In genomic region chr2:75832781-75833180, GRCm38 (mm10) we compare ENCODE assay signal across 7 mouse cellular contexts. TPM values are rescaled to one million over a fixed set of nuclear protein-coding genes. Genes with fewer than 3 reads are reported as not detected.
DNase-seq lines count a peak whose midpoint lies in the region; ATAC-seq and TF ChIP-seq lines count a peak whose summit lies in the region.

No protein-coding gene starts in this region.

- TF ChIP-seq CTCF in spleen, adult 2 months (IDR thresholded peaks at IDR 0.05; ENCODE audit: extremely low read depth, insufficient read depth, insufficient read length, insufficient replicate concordance), result no peak

- H3K4me2 ChIP-seq in embryonic facial prominence, embryonic 13.5 days, result peak overlapping the region; percentile 68
- H3K4me2 ChIP-seq in limb, embryonic 12.5 days, result peak overlapping the region; percentile 77
- peak overlapping the region; percentile 81 for H3K4me2 ChIP-seq in stomach, embryonic 16.5 days (ENCODE audit: low read depth, low read length)

- 0 out of 2 replicates have a peak overlapping the region, but pooled peaks have one; percentile 67 for H3K27ac ChIP-seq in spleen, adult 2 months (ENCODE audit: insufficient read depth, low read length)
- peak overlapping the region; percentile 70; the same call in 1 of the 2 replicates for H3K27ac ChIP-seq in embryonic facial prominence, embryonic 13.5 days
- no peak overlapping the region for H3K27ac ChIP-seq in limb, embryonic 12.5 days
- H3K27ac ChIP-seq in stomach, embryonic 16.5 days (ENCODE audit: low read length), result peak overlapping the region; percentile 78; the same call in 1 of the 2 replicates

- 0% methylated on average over 5 of the region's 5 CpGs for WGBS in spleen, adult 2 months
- under 1% methylated on average over 5 of the region's 5 CpGs for WGBS in embryonic facial prominence, embryonic 13.5 days
- 3% methylated on average over 5 of the region's 5 CpGs for WGBS in limb, embryonic 12.5 days
- 0% methylated on average over 5 of the region's 5 CpGs for WGBS in stomach, embryonic 16.5 days

- no peak for TF ChIP-seq POLR2A in spleen, adult 2 months (IDR thresholded peaks at IDR 0.05; ENCODE audit: low read depth, low read length)

- no peaks in the 10 kb centered on the region for H3K36me3 ChIP-seq in spleen, adult 2 months (ENCODE audit: control insufficient read depth, insufficient read depth, low read length)
- no peaks in the 10 kb centered on the region for H3K36me3 ChIP-seq in embryonic facial prominence, embryonic 13.5 days
- H3K36me3 ChIP-seq in limb, embryonic 12.5 days, result no peaks in the 10 kb centered on the region
- H3K36me3 ChIP-seq in stomach, embryonic 16.5 days (ENCODE audit: control insufficient read depth, insufficient read depth, low read length), result no peaks in the 10 kb centered on the region

- peak overlapping the region; percentile 83 for H3K9ac ChIP-seq in embryonic facial prominence, embryonic 13.5 days
- peak overlapping the region; percentile 88 for H3K9ac ChIP-seq in limb, embryonic 12.5 days (replicated peaks)
- H3K9ac ChIP-seq in stomach, embryonic 16.5 days (ENCODE audit: low read length), result peak overlapping the region; percentile 88

- DNase-seq in spleen, adult 2 months (ENCODE audit: low read depth in 1 of 2, low spot score in 2 of 2), result no peak
- DNase-seq in spleen, postnatal 10 days (ENCODE audit: low spot score in 2 of 2), result no peak
- no peak for DNase-seq in right cerebral cortex, postnatal 36 days (ENCODE audit: low spot score in 2 of 2)
- DNase-seq in adrenal gland, adult 2 months, result no peak

- H3K9me3 ChIP-seq in embryonic facial prominence, embryonic 13.5 days, result no peaks in the 10 kb centered on the region
- no peaks in the 10 kb centered on the region for H3K9me3 ChIP-seq in limb, embryonic 12.5 days
- no peaks in the 10 kb centered on the region for H3K9me3 ChIP-seq in stomach, embryonic 16.5 days (replicated peaks; ENCODE audit: control insufficient read depth, low read length)

- ATAC-seq in embryonic facial prominence, embryonic 13.5 days (ENCODE audit: insufficient number of reproducible peaks, insufficient read depth, low FRiP score, low TSS enrichment, low read depth), result no peak
- no peak for ATAC-seq in limb, embryonic 12.5 days (ENCODE audit: insufficient number of reproducible peaks, insufficient read depth, low FRiP score, low TSS enrichment, low read depth)
- no peak for ATAC-seq in stomach, embryonic 16.5 days (ENCODE audit: insufficient read depth, low FRiP score)

- H3K27me3 ChIP-seq in spleen, adult 2 months (ENCODE audit: control insufficient read depth, insufficient read depth, low read length), result no peaks in the 10 kb centered on the region
- H3K27me3 ChIP-seq in embryonic facial prominence, embryonic 13.5 days, result no peaks in the 10 kb centered on the region
- no peaks in the 10 kb centered on the region for H3K27me3 ChIP-seq in limb, embryonic 12.5 days
- H3K27me3 ChIP-seq in stomach, embryonic 16.5 days (ENCODE audit: control insufficient read depth, insufficient read depth, low read length), result no peaks in the 10 kb centered on the region

- peak overlapping the region; percentile 97 for H3K4me3 ChIP-seq in spleen, adult 2 months (ENCODE audit: extremely low read depth, insufficient read depth, insufficient read length)
- peak overlapping the region; percentile 68 for H3K4me3 ChIP-seq in embryonic facial prominence, embryonic 13.5 days
- peak overlapping the region; percentile 91 for H3K4me3 ChIP-seq in limb, embryonic 12.5 days (replicated peaks)
- peak overlapping the region; percentile 90 for H3K4me3 ChIP-seq in stomach, embryonic 16.5 days (replicated peaks; ENCODE audit: low read length)

- peaks cover 8% of the 10 kb centered on the region; the same call in 1 of the 2 replicates for H3K4me1 ChIP-seq in spleen, adult 2 months (ENCODE audit: control insufficient read depth, insufficient read depth, insufficient read length)
- H3K4me1 ChIP-seq in embryonic facial prominence, embryonic 13.5 days, result peaks cover 32% of the 10 kb centered on the region
- H3K4me1 ChIP-seq in limb, embryonic 12.5 days (replicated peaks), result peaks cover 28% of the 10 kb centered on the region
- peaks cover 13% of the 10 kb centered on the region for H3K4me1 ChIP-seq in stomach, embryonic 16.5 days (ENCODE audit: control insufficient read depth, insufficient read depth, low read length)

RNA-seq across cellular contexts. Expression of gene Agps, which starts 0.8 kb away (rescaled TPM):
- polyA plus RNA-seq in spleen, adult 2 months (2012; rRNA removed), result 3.5 and 5.1 TPM in 2 replicates
- polyA plus RNA-seq in embryonic facial prominence, embryonic 13.5 days (2015; fragmentation: Nextera tagmentation; extraction: Ambion mirVana), result 30.0 and 36.3 TPM in 2 replicates
- 45.1 and 47.8 TPM in 2 replicates for polyA plus RNA-seq in limb, embryonic 12.5 days (2016; fragmentation: Nextera tagmentation; extraction: Ambion mirVana)
- polyA plus RNA-seq in stomach, embryonic 16.5 days (2015; fragmentation: Nextera tagmentation; extraction: Ambion mirVana), result 25.6 and 28.1 TPM in 2 replicates
- total RNA-seq in adrenal gland, adult 2 months (2021), result 10 to 100 TPM; 28.7 to 36.9 TPM
- polyA plus RNA-seq in adrenal gland, adult 2 months (2012; rRNA removed), result 1.7 and 1.9 TPM in 2 replicates
